Mouse (Mus musculus): ENCODE measurements around the gene Notch1. TPM values are rescaled to one million over a fixed set of nuclear protein-coding genes. Genes with fewer than 3 reads are reported as not detected.
A peak's percentile ranks its signal among the peaks of the same experiment; 100 is the strongest.

Gene Notch1
- polyA plus RNA-seq, 1 experiment from 2014 or later, result 13.7 TPM

- H3K36me3 ChIP-seq, result no peaks in the 10 kb centered on the region
- no peaks in the 10 kb centered on the region for H3K9me3 ChIP-seq
- H3K27me3 ChIP-seq, result 0 out of 2 replicates have a peak, but pooled peaks cover 7% of the 10 kb centered on the region
- no peak for ATAC-seq (ENCODE audit: insufficient number of reproducible peaks, insufficient read depth, low FRiP score, low TSS enrichment, low read depth)
- no peak overlapping the region; the same call in 1 of the 2 replicates for H3K4me3 ChIP-seq (replicated peaks)
- H3K4me2 ChIP-seq, result peak overlapping the region; percentile 33
- H3K9ac ChIP-seq (replicated peaks), result 0 out of 2 replicates have a peak overlapping the region, but pooled peaks have one; percentile 31
- H3K27ac ChIP-seq, result peak overlapping the region; percentile 93
- WGBS, result 6% methylated on average over 7 of the region's 7 CpGs
- peaks cover 45% of the 10 kb centered on the region for H3K4me1 ChIP-seq (replicated peaks)
These were observed 9.0 kb downstream of the Notch1 start for GRCm38 (mm10) chr2:26507481-26507886.

- peak overlapping the region; percentile 93 for H3K27ac ChIP-seq
- H3K27me3 ChIP-seq, result peaks cover 7% of the 10 kb centered on the region; the same call in 1 of the 2 replicates
- peak overlapping the region; percentile 34; the same call in 1 of the 2 replicates for H3K9ac ChIP-seq (replicated peaks)
- no peak for ATAC-seq (ENCODE audit: insufficient number of reproducible peaks, insufficient read depth, low FRiP score, low TSS enrichment, low read depth)
- H3K36me3 ChIP-seq, result no peaks in the 10 kb centered on the region
- 83% methylated on average over 3 of the region's 3 CpGs for WGBS
- H3K9me3 ChIP-seq, result no peaks in the 10 kb centered on the region
- H3K4me2 ChIP-seq, result peak overlapping the region; percentile 33; the same call in 1 of the 2 replicates
- H3K4me1 ChIP-seq (replicated peaks), result peaks cover 50% of the 10 kb centered on the region
- no peak overlapping the region for H3K4me3 ChIP-seq (replicated peaks)
These were observed 9.7 kb downstream of the Notch1 start for GRCm38 (mm10) chr2:26506746-26507280.

- WGBS, result 70% methylated on average over 9 of the region's 9 CpGs
- H3K9ac ChIP-seq (replicated peaks), result no peak overlapping the region
- 0 out of 2 replicates have a peak overlapping the region, but pooled peaks have one; percentile 4 for H3K27ac ChIP-seq
These were observed 11.5 kb downstream of the Notch1 start for GRCm38 (mm10) chr2:26504772-26505480.

GRCm38 (mm10) chr2:26503661-26504575, 12.5 kb downstream of the Notch1 start:
- 2% methylated on average over 59 of the region's 59 CpGs for WGBS
- peak overlapping the region; percentile 89 for H3K4me2 ChIP-seq
- ATAC-seq (ENCODE audit: insufficient number of reproducible peaks, insufficient read depth, low FRiP score, low TSS enrichment, low read depth), result peak; percentile 73
- peaks cover 7% of the 10 kb centered on the region; the same call in 1 of the 2 replicates for H3K27me3 ChIP-seq
- peaks cover 66% of the 10 kb centered on the region for H3K4me1 ChIP-seq (replicated peaks)
- H3K9ac ChIP-seq (replicated peaks), result peak overlapping the region; percentile 78
- peak overlapping the region; percentile 74 for H3K27ac ChIP-seq
- no peaks in the 10 kb centered on the region; the same call in 1 of the 2 replicates for H3K36me3 ChIP-seq
- peak overlapping the region; percentile 77 for H3K4me3 ChIP-seq (replicated peaks)
- H3K9me3 ChIP-seq, result no peaks in the 10 kb centered on the region

More at GRCm38 (mm10) chr2:26504772-26505480, 11.5 kb downstream of the Notch1 start:
- no peak for ATAC-seq (ENCODE audit: insufficient number of reproducible peaks, insufficient read depth, low FRiP score, low TSS enrichment, low read depth)
- 0 out of 2 replicates have a peak overlapping the region, but pooled peaks have one; percentile 77 for H3K4me3 ChIP-seq (replicated peaks)
- H3K9me3 ChIP-seq, result no peaks in the 10 kb centered on the region
- no peaks in the 10 kb centered on the region for H3K36me3 ChIP-seq
- peak overlapping the region; percentile 89 for H3K4me2 ChIP-seq
- peaks cover 7% of the 10 kb centered on the region; the same call in 1 of the 2 replicates for H3K27me3 ChIP-seq
- peaks cover 69% of the 10 kb centered on the region for H3K4me1 ChIP-seq (replicated peaks)

- Histone ChIP-seq H3K27me3 (peaks cover 7% of the 10 kb centered on the region; the same call in 1 of the 2 replicates), H3K9me3 (no peaks in the 10 kb centered on the region), H3K9ac (replicated peaks) (peak overlapping the region; percentile 78), H3K4me1 (replicated peaks) (peaks cover 62% of the 10 kb centered on the region), H3K36me3 (no peaks in the 10 kb centered on the region; the same call in 1 of the 2 replicates), H3K4me3 (replicated peaks) (peak overlapping the region; percentile 77), H3K4me2 (peak overlapping the region; percentile 89), H3K27ac (peak overlapping the region; percentile 74)
- under 1% methylated on average over 57 of the region's 57 CpGs for WGBS
- ATAC-seq (ENCODE audit: insufficient number of reproducible peaks, insufficient read depth, low FRiP score, low TSS enrichment, low read depth), result no peak; the same call in 1 of the 2 replicates
These were observed 13.4 kb downstream of the Notch1 start for GRCm38 (mm10) chr2:26502863-26503631.

- peak overlapping the region; percentile 78 for H3K9ac ChIP-seq (replicated peaks)
- H3K9me3 ChIP-seq, result no peaks in the 10 kb centered on the region
- H3K36me3 ChIP-seq, result no peaks in the 10 kb centered on the region; the same call in 1 of the 2 replicates
- ATAC-seq (ENCODE audit: insufficient number of reproducible peaks, insufficient read depth, low FRiP score, low TSS enrichment, low read depth), result no peak
- H3K27me3 ChIP-seq, result peaks cover 7% of the 10 kb centered on the region; the same call in 1 of the 2 replicates
- peaks cover 63% of the 10 kb centered on the region for H3K4me1 ChIP-seq (replicated peaks)
- H3K4me2 ChIP-seq, result peak overlapping the region; percentile 89
- WGBS, result under 1% methylated on average over 33 of the region's 33 CpGs
- H3K27ac ChIP-seq, result peak overlapping the region; percentile 74
- H3K4me3 ChIP-seq (replicated peaks), result peak overlapping the region; percentile 77
These were observed 14.1 kb downstream of the Notch1 start for GRCm38 (mm10) chr2:26502299-26502862.

- H3K27ac ChIP-seq, result peak overlapping the region; percentile 74; the same call in 1 of the 2 replicates
- peaks cover 63% of the 10 kb centered on the region for H3K4me1 ChIP-seq (replicated peaks)
- H3K27me3 ChIP-seq, result peaks cover 7% of the 10 kb centered on the region; the same call in 1 of the 2 replicates
These were observed 14.8 kb downstream of the Notch1 start for GRCm38 (mm10) chr2:26501651-26502141.

GRCm38 (mm10) chr2:26500599-26501370, 15.7 kb downstream of the Notch1 start:
- peak overlapping the region; percentile 56; the same call in 1 of the 2 replicates for H3K27ac ChIP-seq
- H3K4me1 ChIP-seq (replicated peaks), result peaks cover 66% of the 10 kb centered on the region
- WGBS, result 21% methylated on average over 14 of the region's 14 CpGs
- peak overlapping the region; percentile 12; the same call in 1 of the 2 replicates for H3K4me3 ChIP-seq (replicated peaks)
- peaks cover 7% of the 10 kb centered on the region; the same call in 1 of the 2 replicates for H3K27me3 ChIP-seq
- H3K36me3 ChIP-seq, result peaks cover 4% of the 10 kb centered on the region; the same call in 1 of the 2 replicates
- ATAC-seq (ENCODE audit: insufficient number of reproducible peaks, insufficient read depth, low FRiP score, low TSS enrichment, low read depth), result no peak
- H3K9me3 ChIP-seq, result no peaks in the 10 kb centered on the region
- peak overlapping the region; percentile 89 for H3K4me2 ChIP-seq
- H3K9ac ChIP-seq (replicated peaks), result no peak overlapping the region

More at GRCm38 (mm10) chr2:26501651-26502141, 14.8 kb downstream of the Notch1 start:
- Histone ChIP-seq H3K4me3 (replicated peaks) (peak overlapping the region; percentile 77), H3K9ac (replicated peaks) (peak overlapping the region; percentile 78), H3K4me2 (peak overlapping the region; percentile 89), H3K36me3 (no peaks in the 10 kb centered on the region; the same call in 1 of the 2 replicates), H3K9me3 (no peaks in the 10 kb centered on the region)
- ATAC-seq (ENCODE audit: insufficient number of reproducible peaks, insufficient read depth, low FRiP score, low TSS enrichment, low read depth), result no peak; the same call in 1 of the 2 replicates
- 3% methylated on average over 15 of the region's 15 CpGs for WGBS

GRCm38 (mm10) chr2:26500027-26500598, 16.4 kb downstream of the Notch1 start:
- no peak overlapping the region for H3K9ac ChIP-seq (replicated peaks)
- no peak for ATAC-seq (ENCODE audit: insufficient number of reproducible peaks, insufficient read depth, low FRiP score, low TSS enrichment, low read depth)
- H3K36me3 ChIP-seq, result peaks cover 4% of the 10 kb centered on the region; the same call in 1 of the 2 replicates
- peaks cover 7% of the 10 kb centered on the region; the same call in 1 of the 2 replicates for H3K27me3 ChIP-seq
- no peaks in the 10 kb centered on the region for H3K9me3 ChIP-seq
- peaks cover 72% of the 10 kb centered on the region for H3K4me1 ChIP-seq (replicated peaks)
- H3K27ac ChIP-seq, result peak overlapping the region; percentile 56; the same call in 1 of the 2 replicates
- WGBS, result 75% methylated on average over 4 of the region's 4 CpGs
- H3K4me2 ChIP-seq, result peak overlapping the region; percentile 89
- H3K4me3 ChIP-seq (replicated peaks), result no peak overlapping the region
